Mouse (Mus musculus) megakaryocyte, embryonic 14.5 days (primary cell): ENCODE results near the gene Olfr1323. TPM values are rescaled to one million over a fixed set of nuclear protein-coding genes. Genes with fewer than 3 reads are reported as not detected.

Source experiments
- H3K27me3 ChIP-seq: replicated peaks from 2 replicates; pipeline ENCODE3; 2012; ENCODE audit warnings: inconsistent platforms
- H3K36me3 ChIP-seq: replicated peaks from 2 replicates; pipeline ENCODE3; 2012; ENCODE audit warnings: low read length, inconsistent platforms, mixed read lengths
- H3K4me1 ChIP-seq: 2 replicates; pipeline ENCODE4 v1.6.1; 2012; ENCODE audit warnings: inconsistent platforms
- H3K4me3 ChIP-seq: replicated peaks from 2 replicates; pipeline ENCODE3; 2012; ENCODE audit warnings: moderate library complexity, mild to moderate bottlenecking, inconsistent platforms
- H3K9me3 ChIP-seq: 2 replicates; pipeline ENCODE4 v1.6.1; 2012; ENCODE audit warnings: inconsistent platforms
- FLI1 ChIP-seq: IDR thresholded peaks from 2 replicates; pipeline ENCODE4 v1.6.1; 2012; ENCODE audit warnings: low read length, inconsistent platforms, mixed read lengths
- GATA1 ChIP-seq: IDR thresholded peaks from 3 replicates; pipeline ENCODE4 v1.6.1; 2012; ENCODE audit warnings: mixed read lengths, low read length, inconsistent platforms, borderline replicate concordance
- polyA plus RNA-seq: library from polyadenylated mRNA; stranded (reverse); fragments of >175 nt; gene quantifications from 2 replicates; pipeline ENCODE4 v1.2.3, GENCODE M21; 2012; ENCODE audit warnings: low replicate concordance; ENCODE audit not compliant: insufficient read depth

Gene Olfr1323
- not detected in 2 replicates for polyA plus RNA-seq

- no peak for TF ChIP-seq FLI1
- no peak for TF ChIP-seq GATA1
- no peaks in the 10 kb centered on the region for H3K4me1 ChIP-seq
- H3K27me3 ChIP-seq = peaks cover 8% of the 10 kb centered on the region
- no peaks in the 10 kb centered on the region for H3K9me3 ChIP-seq
- no peak within 1 kb of the TSS for H3K4me3 ChIP-seq
- no peaks in the 10 kb centered on the region for H3K36me3 ChIP-seq
Measured at GRCm38 (mm10) chrX:50019259-50019658, at the start of gene Olfr1323. Olfr1323 (minus strand) TSS chrX:50019359.

DNA sequence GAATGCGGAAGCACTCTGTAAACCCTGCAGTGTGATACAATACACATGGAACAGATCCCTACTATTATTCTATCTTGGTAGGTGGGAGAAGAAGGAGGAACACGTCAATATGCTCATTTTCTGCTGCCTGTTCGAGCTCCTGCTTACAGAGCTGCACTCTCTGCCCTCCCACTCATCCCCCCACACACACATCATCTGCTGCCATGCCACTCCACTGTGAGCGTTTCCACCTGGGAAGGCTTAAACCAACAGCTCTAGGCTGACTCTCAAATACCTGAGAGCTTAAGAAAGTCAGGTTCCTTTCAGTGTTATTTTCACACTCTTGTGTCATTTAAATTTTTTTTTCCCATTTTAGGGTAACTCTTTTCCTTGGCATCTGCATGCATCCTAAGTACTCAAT is 6.9 kb downstream of the Olfr1323 start:
- Histone ChIP-seq H3K4me1 (no peaks in the 10 kb centered on the region), H3K9me3 (peaks cover 4% of the 10 kb centered on the region; the same call in 1 of the 2 replicates), H3K4me3 (no peak overlapping the region), H3K36me3 (no peaks in the 10 kb centered on the region), H3K27me3 (peaks cover 2% of the 10 kb centered on the region)
- TF ChIP-seq GATA1 (no peak), FLI1 (no peak)

Other genes with a start within 250 kb of the Olfr1323 start
- not detected in 2 replicates for gene Igsf1, start 221.6 kb downstream of the Olfr1323 start, polyA plus RNA-seq
- not detected in 2 replicates for gene Olfr1322, start 127.9 kb downstream of the Olfr1323 start, polyA plus RNA-seq